Mouse (Mus musculus): ENCODE measurements around the gene Olfr1145.

- TF ChIP-seq GATA1 (IDR thresholded peaks at IDR 0.05; ENCODE audit: borderline replicate concordance, low read length) = no peak
- TF ChIP-seq FLI1 (IDR thresholded peaks at IDR 0.05; ENCODE audit: low read length) = no peak
Observed at GRCm38 (mm10) chr2:87809522-87809921, at the start of gene Olfr1145.

All from megakaryocyte, embryonic 14.5 days (primary cell).